Mouse (Mus musculus): ENCODE results near the gene Pcolce2. TPM values are rescaled to one million over a fixed set of nuclear protein-coding genes. Genes with fewer than 3 reads are reported as not detected.
"Not testable (repeated sequence)": the region's sequence is repeated elsewhere in the genome, so short reads cannot be mapped to it uniquely, and the experiment has no call there.

The Pcolce2 gene
- total RNA-seq (2021) = 1 to 10 TPM in 1 of 2 experiments, under 1 TPM in 1; 0.62 to 1.3 TPM

GRCm38 (mm10) chr9:95637271-95638181, at the start of gene Pcolce2:
TSS of gene Pcolce2 (plus strand) at chr9:95637601.
- intact Hi-C loops (cut with DNase I) = no loop called here
- peak; percentile 40 for DNase-seq

GRCm38 (mm10) chr9:95588070-95588469, 49.3 kb upstream of the Pcolce2 start:
- intact Hi-C loops (cut with DNase I) = no loop called here
- no peak for DNase-seq

- DNase-seq = no peak
- intact Hi-C loops (cut with DNase I) = no loop called here
Measured at GRCm38 (mm10) chr9:95594291-95594690, 43.1 kb upstream of the Pcolce2 start.

GRCm38 (mm10) chr9:95597466-95598178, 39.8 kb upstream of the Pcolce2 start:
- intact Hi-C loops (cut with DNase I) = no loop called here

GRCm38 (mm10) chr9:95598179-95598721, 39.2 kb upstream of the Pcolce2 start:
- intact Hi-C loops (cut with DNase I) = no loop called here

More at GRCm38 (mm10) chr9:95597466-95598178, 39.8 kb upstream of the Pcolce2 start:
- no peak for DNase-seq

GRCm38 (mm10) chr9:95599399-95599798, 38.0 kb upstream of the Pcolce2 start:
- DNase-seq = no peak
- intact Hi-C loops (cut with DNase I) = no loop called here

More at GRCm38 (mm10) chr9:95598179-95598721, 39.2 kb upstream of the Pcolce2 start:
- no peak for DNase-seq

GRCm38 (mm10) chr9:95602849-95603248, 34.6 kb upstream of the Pcolce2 start:
- no peak for DNase-seq
- intact Hi-C loops (cut with DNase I) = no loop called here

- intact Hi-C loops (cut with DNase I) = no loop called here
- no peak for DNase-seq
Measured at GRCm38 (mm10) chr9:95603316-95603715, 34.1 kb upstream of the Pcolce2 start.

GRCm38 (mm10) chr9:95607196-95607595, 30.2 kb upstream of the Pcolce2 start:
- DNase-seq = no peak
- intact Hi-C loops (cut with DNase I) = no loop called here

GRCm38 (mm10) chr9:95612246-95612768, 25.1 kb upstream of the Pcolce2 start:
- no peak for DNase-seq

GRCm38 (mm10) chr9:95613426-95614127, 23.8 kb upstream of the Pcolce2 start:
- DNase-seq = no peak
- intact Hi-C loops (cut with DNase I) = no loop called here

More at GRCm38 (mm10) chr9:95612246-95612768, 25.1 kb upstream of the Pcolce2 start:
- intact Hi-C loops (cut with DNase I) = no loop called here

- DNase-seq = no peak
- intact Hi-C loops (cut with DNase I) = no loop called here
Measured at GRCm38 (mm10) chr9:95614861-95615615, 22.4 kb upstream of the Pcolce2 start.

GRCm38 (mm10) chr9:95615961-95616360, 21.4 kb upstream of the Pcolce2 start:
- intact Hi-C loops (cut with DNase I) = no loop called here

GRCm38 (mm10) chr9:95618572-95618971, 18.8 kb upstream of the Pcolce2 start:
- DNase-seq = no peak
- intact Hi-C loops (cut with DNase I) = no loop called here

More at GRCm38 (mm10) chr9:95615961-95616360, 21.4 kb upstream of the Pcolce2 start:
- DNase-seq = no peak

- DNase-seq = no peak
- intact Hi-C loops (cut with DNase I) = no loop called here
Measured at GRCm38 (mm10) chr9:95624072-95624471, 13.3 kb upstream of the Pcolce2 start.

- intact Hi-C loops (cut with DNase I) = no loop called here
- no peak for DNase-seq
Measured at GRCm38 (mm10) chr9:95628439-95628948, 8.9 kb upstream of the Pcolce2 start.

GRCm38 (mm10) chr9:95629561-95629960, 7.8 kb upstream of the Pcolce2 start:
- DNase-seq; intact Hi-C loops (cut with DNase I): not testable (repeated sequence)

- intact Hi-C loops (cut with DNase I) = no loop called here
- DNase-seq = no peak
Measured at GRCm38 (mm10) chr9:95636395-95636794, 1.0 kb upstream of the Pcolce2 start.

- intact Hi-C loops (cut with DNase I) = no loop called here
- no peak for DNase-seq
Measured at GRCm38 (mm10) chr9:95639919-95640318, 2.5 kb downstream of the Pcolce2 start.
